Mouse (Mus musculus) gastrocnemius, adult 2 months (tissue): ENCODE measurements at regions not wholly inside any gene's neighbourhood (a gene's known extent, or its start where the extent isn't known, plus 50 kb on each side); places are given as distances from the start of the nearest gene placed in this dataset.
A peak's percentile ranks its signal among the peaks of the same experiment; 100 is the strongest.

Experiments used
- DNase-seq: peaks from one replicate; pipeline ENCODE4 v3.0.0; 2022
- H3K27ac ChIP-seq: fragments of 200-600 bp; 2 replicates; pipeline ENCODE4 v1.8.1; 2022; ENCODE audit warnings: mild to moderate bottlenecking
- H3K4me3 ChIP-seq: fragments of 200-600 bp; 2 replicates; pipeline ENCODE4 v1.8.1; 2022; ENCODE audit warnings: mild to moderate bottlenecking, moderate library complexity
- CTCF ChIP-seq: fragments of 200-600 bp; IDR thresholded peaks from 2 replicates; pipeline ENCODE4 v1.8.1; 2022; ENCODE audit warnings: antibody characterized with exemption, mild to moderate bottlenecking, moderate library complexity
- intact Hi-C: fragments of 180-260 bp; cut with DNase I; formaldehyde crosslinking; loops from one replicate; pipeline ENCODE4 v1.15.1; 2025

- DNase-seq: peak; percentile 59
- no peak overlapping the region for H3K4me3 ChIP-seq
- peak; percentile 75 for TF ChIP-seq CTCF
- no peak overlapping the region for H3K27ac ChIP-seq
- intact Hi-C loops: no loop called here
Observed at GRCm38 (mm10) chrX:51913247-51913646, 59.3 kb downstream of the 1700080O16Rik start.

GRCm38 (mm10) chrX:51911566-51911965 lies 61.0 kb downstream of the 1700080O16Rik start:
- Histone ChIP-seq H3K27ac (no peak overlapping the region), H3K4me3 (no peak overlapping the region)
- DNase-seq: peak; percentile 40
- intact Hi-C loops: no loop called here
- TF ChIP-seq CTCF: no peak

- Histone ChIP-seq H3K4me3 (no peak overlapping the region), H3K27ac (no peak overlapping the region)
- DNase-seq: no peak
- intact Hi-C loops: no loop called here
- no peak for TF ChIP-seq CTCF
Observed at GRCm38 (mm10) chrX:51910576-51910975, 62.0 kb downstream of the 1700080O16Rik start.

GRCm38 (mm10) chrX:51898445-51898844 lies 74.1 kb downstream of the 1700080O16Rik start:
- H3K4me3 ChIP-seq: no peak overlapping the region
- TF ChIP-seq CTCF: no peak
- no peak for DNase-seq
- intact Hi-C loops: loop anchor here (10.0 kb wide), 1 partner anchor 476 kb away; no protein-coding TSS in a partner anchor
- H3K27ac ChIP-seq: no peak overlapping the region

- no peak for DNase-seq
- Histone ChIP-seq H3K27ac (no peak overlapping the region), H3K4me3 (no peak overlapping the region)
- no peak for TF ChIP-seq CTCF
- intact Hi-C loops: loop anchor here (10.0 kb wide), 1 partner anchor 478 kb away; no protein-coding TSS in a partner anchor
Observed at GRCm38 (mm10) chrX:51897059-51897458, 75.5 kb downstream of the 1700080O16Rik start.

GRCm38 (mm10) chrX:51895646-51896190 lies 76.9 kb downstream of the 1700080O16Rik start:
- DNase-seq: no peak
- Histone ChIP-seq H3K27ac (no peak overlapping the region), H3K4me3 (no peak overlapping the region)
- intact Hi-C loops: loop anchor here (10.0 kb wide), 1 partner anchor 479 kb away; no protein-coding TSS in a partner anchor
- TF ChIP-seq CTCF: peak; percentile 46

GRCm38 (mm10) chrX:51892716-51893115 lies 79.9 kb downstream of the 1700080O16Rik start:
- Histone ChIP-seq H3K4me3 (no peak overlapping the region), H3K27ac (no peak overlapping the region)
- intact Hi-C loops: loop anchor here (10.0 kb wide), 1 partner anchor 482 kb away; no protein-coding TSS in a partner anchor
- no peak for DNase-seq
- TF ChIP-seq CTCF: no peak

DNA sequence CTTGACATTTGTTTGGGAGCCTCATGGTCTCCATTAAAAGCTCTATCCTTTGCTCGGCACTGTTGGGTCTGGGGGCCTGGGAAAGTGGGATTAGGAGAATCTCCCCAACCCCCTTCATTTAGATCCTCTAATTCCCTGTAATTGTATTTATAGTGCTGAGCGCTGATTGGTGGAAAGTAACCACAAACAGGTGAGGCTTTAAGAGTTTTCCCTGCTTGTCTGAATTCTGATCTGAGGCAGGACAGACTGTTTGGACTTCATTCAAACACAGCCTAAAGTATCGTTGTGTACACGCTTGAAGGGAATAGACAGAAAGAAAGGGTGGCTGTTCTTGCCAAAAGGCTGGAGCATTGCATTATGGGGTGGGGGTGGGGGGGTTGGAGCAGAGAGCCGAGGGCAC lies 85.1 kb upstream of the Usp26 start:
- no peak for TF ChIP-seq CTCF
- intact Hi-C loops: no loop called here

More for the DNA sequence above, 85.1 kb upstream of the Usp26 start:
- Histone ChIP-seq H3K27ac (no peak overlapping the region), H3K4me3 (no peak overlapping the region)
- no peak for DNase-seq
